Mouse (Mus musculus) forebrain, embryonic 15.5 days (tissue): ENCODE data around the gene Scn2a. TPM values are rescaled to one million over a fixed set of nuclear protein-coding genes. Genes with fewer than 3 reads are reported as not detected.

Experiments used
- ATAC-seq: fragments of 200-750 bp; cut with Nextera tagmentation; replicated peaks from 2 replicates; pipeline ENCODE4 v1.8.0; 2017; ENCODE audit warnings: mild to moderate bottlenecking, moderate TSS enrichment, moderate library complexity
- H3K27ac ChIP-seq: fragments of 300-500 bp; sonication (generic); replicated peaks from 2 replicates; pipeline ENCODE4 v1.5.1; 2015; ENCODE audit warnings: mild to moderate bottlenecking, inconsistent platforms
- H3K27me3 ChIP-seq: fragments of 300-500 bp; sonication (generic); 2 replicates; pipeline ENCODE4 v1.6.1; 2015; ENCODE audit warnings: inconsistent platforms
- H3K36me3 ChIP-seq: fragments of 300-500 bp; sonication (generic); 2 replicates; pipeline ENCODE4 v1.6.1; 2015; ENCODE audit warnings: mild to moderate bottlenecking, inconsistent platforms
- H3K4me1 ChIP-seq: fragments of 300-500 bp; sonication (generic); 2 replicates; pipeline ENCODE4 v1.6.1; 2015; ENCODE audit warnings: inconsistent platforms
- H3K4me2 ChIP-seq: fragments of 300-500 bp; sonication (generic); replicated peaks from 2 replicates; pipeline ENCODE4 v1.6.1; 2015; ENCODE audit warnings: mild to moderate bottlenecking, inconsistent platforms
- H3K4me3 ChIP-seq: fragments of 300-500 bp; sonication (generic); 2 replicates; pipeline ENCODE4 v1.5.1; 2015; ENCODE audit warnings: mild to moderate bottlenecking, inconsistent platforms
- H3K9ac ChIP-seq: fragments of 300-500 bp; sonication (generic); replicated peaks from 2 replicates; pipeline ENCODE4 v1.6.1; 2015; ENCODE audit warnings: mild to moderate bottlenecking, inconsistent platforms
- H3K9me3 ChIP-seq: fragments of 300-500 bp; sonication (generic); 2 replicates; pipeline ENCODE4 v1.6.1; 2016; ENCODE audit warnings: inconsistent platforms
- WGBS: fragments of 180-500 bp; shearing (Covaris S2); methylation state at CpG from one replicate; pipeline ENCODE4 v1.1.7; 2015; ENCODE audit warnings: mixed read lengths; 5-methylcytosine and 5-hydroxymethylcytosine counted together
- polyA plus RNA-seq: library from polyadenylated mRNA; unstranded; fragments of >200 nt; fragmentation: Nextera tagmentation; extraction: Ambion mirVana; gene quantifications from 2 replicates; pipeline ENCODE4 v1.2.1, GENCODE M21; 2015

Gene Scn2a
- polyA plus RNA-seq, result 25.2 and 29.9 TPM in 2 replicates

DNA sequence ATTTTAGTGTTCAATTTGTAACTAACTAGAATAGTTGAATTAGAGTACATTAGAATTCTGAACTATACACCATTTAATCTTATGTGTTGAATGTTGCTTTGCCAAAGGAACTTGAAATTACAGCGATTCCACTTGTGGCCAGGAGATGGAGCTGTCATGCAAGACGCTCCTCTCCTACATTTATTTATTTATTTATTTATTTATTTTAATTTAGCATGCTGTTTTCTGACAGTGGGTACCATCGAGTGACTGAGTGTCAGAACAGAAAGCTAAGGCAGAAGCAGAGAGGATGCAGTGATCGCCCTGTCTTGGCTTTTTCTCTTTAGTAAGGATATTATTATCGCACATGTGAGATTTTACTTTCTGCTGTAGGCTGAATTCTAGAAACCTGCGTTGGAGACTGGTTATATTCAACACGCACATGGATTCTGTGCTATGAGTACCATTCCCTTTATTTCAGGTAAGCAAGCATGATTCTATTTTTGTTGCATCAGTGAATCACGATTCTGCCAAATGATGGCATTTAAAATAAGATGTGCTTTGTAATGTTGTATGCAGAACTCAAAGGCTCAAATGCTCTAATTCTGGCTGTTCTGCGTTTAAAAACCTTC is at the start of gene Scn2a:
TSS of gene Scn2a (plus strand) at position 216 of the 611 bp plus-strand sequence.
- Histone ChIP-seq H3K36me3 (no peaks in the 10 kb centered on the region), H3K9ac (peak within 1 kb of the TSS; percentile 41), H3K4me3 (peak within 1 kb of the TSS; percentile 34), H3K27me3 (no peaks in the 10 kb centered on the region), H3K9me3 (no peaks in the 10 kb centered on the region), H3K4me1 (no peaks in the 10 kb centered on the region), H3K4me2 (peak within 1 kb of the TSS; percentile 23), H3K27ac (peak within 1 kb of the TSS; percentile 55)
- peak; percentile 72 for ATAC-seq
- WGBS, result 38% methylated on average over 9 of the region's 9 CpGs

DNA sequence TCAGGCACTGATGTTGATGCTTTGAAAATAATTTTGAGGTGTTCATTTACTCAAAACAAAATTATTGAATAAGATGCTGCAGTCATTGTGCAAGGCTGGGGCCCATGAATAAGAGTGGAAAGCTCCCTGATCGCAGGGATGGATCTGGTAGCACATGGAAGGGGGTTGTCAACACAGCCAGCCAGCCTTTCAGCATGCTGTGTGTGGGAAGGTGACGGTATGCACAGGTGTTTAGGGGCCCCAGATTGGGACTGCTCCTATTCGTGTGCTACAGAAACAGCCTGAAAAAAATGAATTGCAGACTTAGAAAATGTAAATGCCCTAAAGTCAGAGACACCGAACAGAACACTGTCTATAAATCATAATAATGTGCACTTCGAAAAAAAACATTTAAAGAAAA is 32.9 kb upstream of the Scn2a start:
- H3K4me3 ChIP-seq, result no peak overlapping the region
- no peaks in the 10 kb centered on the region for H3K27me3 ChIP-seq
- no peaks in the 10 kb centered on the region for H3K9me3 ChIP-seq
- no peaks in the 10 kb centered on the region for H3K36me3 ChIP-seq
- no peak for ATAC-seq
- no peak overlapping the region for H3K4me2 ChIP-seq
- H3K4me1 ChIP-seq, result no peaks in the 10 kb centered on the region
- no peak overlapping the region for H3K9ac ChIP-seq
- WGBS, result 87% methylated on average over 5 of the region's 5 CpGs
- H3K27ac ChIP-seq, result no peak overlapping the region

DNA sequence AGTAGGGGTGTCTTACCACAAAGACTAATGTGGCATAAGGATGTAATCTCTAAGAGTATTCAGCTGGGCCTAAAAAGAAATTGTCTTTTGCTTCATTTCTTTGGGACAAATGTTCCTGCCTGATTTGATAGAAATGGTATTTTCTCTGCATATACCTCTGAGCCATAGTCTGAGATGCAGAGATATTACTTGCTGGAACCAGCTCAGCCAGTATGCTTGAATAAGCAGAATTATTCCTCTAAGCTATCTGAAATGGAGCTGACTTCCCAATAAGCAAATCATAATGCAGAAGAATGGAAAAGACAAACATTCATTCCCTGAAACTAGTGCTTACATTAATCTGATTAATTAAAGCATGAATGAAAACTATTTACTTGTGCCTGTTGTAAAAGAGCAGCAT is 12.8 kb upstream of the Scn2a start:
- Histone ChIP-seq H3K9me3 (no peaks in the 10 kb centered on the region), H3K4me1 (no peaks in the 10 kb centered on the region), H3K36me3 (no peaks in the 10 kb centered on the region), H3K27ac (no peak overlapping the region), H3K4me2 (no peak overlapping the region), H3K9ac (no peak overlapping the region), H3K27me3 (no peaks in the 10 kb centered on the region), H3K4me3 (no peak overlapping the region)
- ATAC-seq, result no peak

DNA sequence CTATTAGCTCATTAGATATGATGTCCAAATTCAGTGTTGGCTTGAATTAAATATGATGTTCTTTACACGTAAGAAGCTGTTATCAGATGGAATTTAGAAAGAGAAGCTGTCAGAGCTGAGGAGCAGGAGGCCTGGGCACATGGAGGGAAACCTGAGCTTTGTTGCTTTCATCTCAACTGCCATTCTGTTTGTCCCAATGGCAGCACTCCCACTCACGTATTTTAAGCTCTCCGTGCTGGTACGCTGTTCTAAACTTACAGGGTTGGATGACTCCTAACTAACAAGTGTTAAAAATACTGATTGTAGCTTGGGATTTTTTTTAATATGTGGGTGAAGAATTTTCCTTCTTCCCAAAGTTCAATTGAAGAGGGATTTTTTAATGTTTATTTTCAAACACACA is 8.7 kb upstream of the Scn2a start:
- H3K27ac ChIP-seq, result no peak overlapping the region
- no peaks in the 10 kb centered on the region for H3K4me1 ChIP-seq
- ATAC-seq, result no peak
- no peak overlapping the region for H3K4me2 ChIP-seq
- no peak overlapping the region for H3K4me3 ChIP-seq
- H3K9ac ChIP-seq, result no peak overlapping the region
- H3K36me3 ChIP-seq, result no peaks in the 10 kb centered on the region
- H3K9me3 ChIP-seq, result no peaks in the 10 kb centered on the region
- 85% methylated on average over 4 of the region's 4 CpGs for WGBS
- H3K27me3 ChIP-seq, result no peaks in the 10 kb centered on the region

DNA sequence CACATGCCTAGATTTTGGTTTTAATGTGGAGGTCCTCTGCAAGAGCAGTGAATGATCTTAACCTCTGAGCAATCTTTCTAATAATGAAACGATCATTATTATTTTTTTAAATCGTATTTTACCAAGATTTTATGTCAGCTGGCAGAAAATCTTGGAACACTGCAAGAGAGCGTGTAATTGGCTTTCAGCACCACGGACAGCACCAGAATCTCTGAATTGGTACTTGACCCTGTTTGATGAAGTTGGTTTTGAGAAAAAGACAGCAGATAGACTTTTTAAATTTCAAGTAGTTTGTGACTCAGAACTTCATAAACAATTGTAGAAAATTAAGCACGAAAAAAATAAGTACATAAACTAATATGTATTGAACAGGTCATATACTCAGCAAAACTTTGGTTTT is 790 bp upstream of the Scn2a start:
- no peak for ATAC-seq

DNA sequence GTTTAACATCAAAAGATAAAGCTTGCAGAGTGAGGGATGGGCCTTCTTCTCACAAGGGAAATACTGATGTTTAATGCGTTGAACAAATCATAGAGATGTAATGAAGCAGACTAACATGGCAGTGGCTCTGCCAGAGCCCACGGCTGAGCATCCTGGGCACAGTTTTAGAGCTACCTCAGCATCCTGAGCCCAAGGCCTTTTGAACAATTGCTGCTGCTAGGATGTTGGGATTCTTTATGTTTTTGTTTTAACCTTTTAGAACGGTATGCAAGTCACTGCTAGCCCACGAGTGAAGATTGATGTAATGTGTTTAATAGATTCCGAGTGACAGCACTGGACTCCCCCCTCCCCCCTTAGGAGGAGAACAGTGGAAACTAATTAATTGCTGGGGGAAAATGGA is 683 bp downstream of the Scn2a start:
- Histone ChIP-seq H3K4me3 (peak overlapping the region; percentile 34), H3K4me1 (no peaks in the 10 kb centered on the region), H3K36me3 (no peaks in the 10 kb centered on the region), H3K27ac (peak overlapping the region; percentile 55), H3K27me3 (no peaks in the 10 kb centered on the region), H3K9ac (peak overlapping the region; percentile 41), H3K4me2 (peak overlapping the region; percentile 23), H3K9me3 (no peaks in the 10 kb centered on the region)
- 12% methylated on average over 5 of the region's 5 CpGs for WGBS
- peak; percentile 74 for ATAC-seq

More for the DNA sequence above, 790 bp upstream of the Scn2a start:
- WGBS, result 27% methylated on average over 5 of the region's 5 CpGs
- H3K9ac ChIP-seq, result no peak overlapping the region
- H3K4me3 ChIP-seq, result no peak overlapping the region
- H3K36me3 ChIP-seq, result no peaks in the 10 kb centered on the region
- H3K4me1 ChIP-seq, result no peaks in the 10 kb centered on the region
- H3K9me3 ChIP-seq, result no peaks in the 10 kb centered on the region
- no peaks in the 10 kb centered on the region for H3K27me3 ChIP-seq
- no peak overlapping the region for H3K27ac ChIP-seq
- no peak overlapping the region for H3K4me2 ChIP-seq

DNA sequence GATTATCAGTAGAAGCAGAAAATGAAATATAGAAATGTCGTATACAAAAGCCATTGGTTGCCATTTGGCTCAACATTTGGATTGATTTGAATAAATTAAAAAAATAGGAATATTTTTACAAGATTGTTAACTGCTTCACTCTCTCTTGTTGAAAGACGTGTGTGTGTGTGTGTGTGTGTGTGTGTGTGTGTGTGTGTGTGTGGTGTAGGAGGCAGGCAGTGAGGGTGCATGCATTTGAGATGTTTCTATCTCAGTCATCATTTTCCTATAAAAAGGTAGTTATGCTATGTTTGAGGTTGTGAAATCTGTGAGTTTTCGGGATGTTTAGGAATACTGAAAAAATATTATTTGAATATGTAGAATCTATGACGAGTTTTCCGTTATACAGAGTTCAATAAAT is 1.3 kb downstream of the Scn2a start:
- H3K9ac ChIP-seq, result no peak overlapping the region
- H3K27ac ChIP-seq, result no peak overlapping the region
- H3K36me3 ChIP-seq, result no peaks in the 10 kb centered on the region
- peak overlapping the region; percentile 34 for H3K4me3 ChIP-seq
- H3K4me1 ChIP-seq, result no peaks in the 10 kb centered on the region
- H3K4me2 ChIP-seq, result peak overlapping the region; percentile 23; the same call in 1 of the 2 replicates
- ATAC-seq, result 0 out of 2 replicates have a peak, but pooled peaks have one; percentile 35
- 64% methylated on average over 5 of the region's 5 CpGs for WGBS
- H3K27me3 ChIP-seq, result no peaks in the 10 kb centered on the region
- no peaks in the 10 kb centered on the region for H3K9me3 ChIP-seq

DNA sequence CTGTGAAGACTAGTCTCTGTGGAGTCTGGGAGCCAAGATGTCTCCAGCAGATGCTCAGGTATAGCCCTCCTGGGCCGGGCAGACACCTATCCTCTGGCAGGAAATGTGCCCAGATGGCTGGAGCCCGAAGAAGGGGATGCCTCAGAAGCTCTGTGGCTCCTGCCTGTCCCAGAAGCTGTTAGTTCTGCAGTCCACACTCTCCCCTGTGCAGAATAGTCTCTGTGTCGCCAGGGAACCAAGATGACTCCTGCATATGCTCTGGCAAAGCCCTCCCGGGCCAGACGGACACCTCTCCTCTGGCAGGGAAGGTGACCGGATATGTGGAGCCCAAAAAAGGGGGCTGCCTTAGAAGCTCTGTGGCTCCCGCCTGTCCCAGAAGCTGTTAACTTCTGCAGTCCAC is 32.1 kb downstream of the Scn2a start:
- Histone ChIP-seq H3K27ac (no peak overlapping the region), H3K4me1 (no peaks in the 10 kb centered on the region), H3K4me3 (no peak overlapping the region), H3K27me3 (no peaks in the 10 kb centered on the region), H3K36me3 (no peaks in the 10 kb centered on the region), H3K9ac (no peak overlapping the region), H3K4me2 (no peak overlapping the region), H3K9me3 (no peaks in the 10 kb centered on the region)
- WGBS, result 85% methylated on average over 7 of the region's 7 CpGs
- ATAC-seq, result no peak

DNA sequence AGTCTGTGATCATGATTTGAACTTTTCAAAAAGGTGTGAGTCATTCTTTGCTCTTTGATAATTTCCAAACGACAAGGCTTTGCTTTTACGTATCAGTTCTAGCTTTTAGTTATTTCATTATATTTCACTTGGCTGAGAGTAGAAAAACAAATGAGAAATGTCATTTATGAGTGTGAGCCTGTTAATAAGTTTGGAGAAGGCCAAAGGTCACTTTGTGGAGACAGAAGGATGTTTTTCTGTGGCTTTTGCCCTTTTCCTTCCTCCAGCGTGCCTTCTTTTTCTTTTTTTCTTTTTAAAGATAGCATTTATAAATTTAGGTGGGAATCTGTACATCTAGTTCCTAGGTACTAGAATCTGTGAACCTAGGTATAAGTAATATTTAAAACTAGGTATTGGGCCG is 36.5 kb downstream of the Scn2a start:
- Histone ChIP-seq H3K4me1 (no peaks in the 10 kb centered on the region), H3K9ac (no peak overlapping the region), H3K4me2 (no peak overlapping the region), H3K27me3 (no peaks in the 10 kb centered on the region), H3K9me3 (no peaks in the 10 kb centered on the region), H3K27ac (no peak overlapping the region), H3K4me3 (no peak overlapping the region), H3K36me3 (no peaks in the 10 kb centered on the region)
- ATAC-seq, result no peak
- 87% methylated on average over 4 of the region's 4 CpGs for WGBS

DNA sequence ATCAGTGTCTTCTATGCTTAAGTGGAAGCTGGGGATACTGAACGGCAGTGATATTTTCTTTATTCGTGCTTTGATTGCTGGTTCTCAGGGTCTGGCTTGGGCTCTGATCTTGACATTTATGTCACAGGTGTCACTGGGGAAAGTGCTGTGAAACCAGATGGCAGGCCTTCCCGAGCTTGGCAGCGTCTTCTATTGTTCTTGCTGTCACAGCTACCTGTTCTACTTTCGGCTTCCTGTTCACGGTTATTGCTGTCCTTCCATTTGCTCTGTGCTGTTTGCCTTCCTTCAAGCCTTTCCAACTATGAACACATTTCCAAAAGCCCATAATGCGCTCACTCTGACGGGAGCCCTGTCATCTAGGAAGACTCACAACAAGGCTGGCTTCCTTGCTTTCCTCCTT is 37.9 kb downstream of the Scn2a start:
- H3K4me1 ChIP-seq, result no peaks in the 10 kb centered on the region
- no peak overlapping the region for H3K9ac ChIP-seq
- ATAC-seq, result no peak
- no peak overlapping the region for H3K4me2 ChIP-seq
- H3K4me3 ChIP-seq, result no peak overlapping the region
- no peaks in the 10 kb centered on the region for H3K36me3 ChIP-seq
- no peaks in the 10 kb centered on the region for H3K9me3 ChIP-seq
- H3K27ac ChIP-seq, result no peak overlapping the region
- no peaks in the 10 kb centered on the region for H3K27me3 ChIP-seq
- WGBS, result 77% methylated on average over 8 of the region's 8 CpGs

DNA sequence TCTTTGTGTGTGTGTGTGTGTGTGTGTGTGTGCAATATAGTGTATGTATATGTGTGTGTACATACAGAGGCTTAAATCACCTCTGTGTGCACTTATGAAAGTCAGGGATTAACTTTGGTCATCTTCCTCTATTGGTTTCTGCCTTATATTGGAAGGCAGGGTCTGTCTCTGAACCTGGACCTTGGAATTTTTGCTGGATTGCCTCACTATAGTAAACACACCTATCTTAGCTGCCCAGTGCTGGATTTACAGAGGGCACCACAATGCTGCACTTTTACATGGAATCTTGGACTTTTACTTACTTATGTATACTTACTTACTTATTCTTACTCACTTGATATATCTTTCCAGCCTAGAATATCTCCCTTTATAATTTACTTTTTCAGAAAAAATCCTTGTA is 43.3 kb downstream of the Scn2a start:
- H3K4me2 ChIP-seq, result no peak overlapping the region
- H3K9me3 ChIP-seq, result no peaks in the 10 kb centered on the region
- no peak overlapping the region for H3K4me3 ChIP-seq
- H3K27ac ChIP-seq, result no peak overlapping the region
- ATAC-seq, result no peak
- H3K9ac ChIP-seq, result no peak overlapping the region
- peaks cover 3% of the 10 kb centered on the region; the same call in 1 of the 2 replicates for H3K4me1 ChIP-seq
- H3K27me3 ChIP-seq, result no peaks in the 10 kb centered on the region
- no peaks in the 10 kb centered on the region for H3K36me3 ChIP-seq

DNA sequence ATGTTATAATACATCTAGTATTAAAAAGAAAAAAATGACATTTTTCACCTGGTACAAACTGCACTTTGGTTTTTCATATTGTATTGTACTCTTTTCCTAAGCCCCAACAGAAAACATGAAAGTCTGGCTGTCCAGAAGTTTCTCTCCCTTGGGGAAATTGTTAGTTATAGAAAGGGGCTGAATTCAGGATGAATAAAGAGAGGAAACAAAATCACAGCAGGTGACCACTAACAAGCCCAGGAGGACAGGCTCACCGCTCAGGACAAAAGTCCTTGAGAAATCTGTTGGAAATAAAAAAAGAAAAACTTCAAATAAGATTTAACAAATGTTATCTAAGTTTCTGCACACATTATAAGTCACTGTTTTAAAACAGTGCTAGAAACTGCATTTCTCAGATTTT is 43.9 kb downstream of the Scn2a start:
- Histone ChIP-seq H3K4me1 (peaks cover 4% of the 10 kb centered on the region; the same call in 1 of the 2 replicates), H3K9me3 (no peaks in the 10 kb centered on the region), H3K4me2 (no peak overlapping the region), H3K36me3 (no peaks in the 10 kb centered on the region), H3K9ac (no peak overlapping the region), H3K27me3 (no peaks in the 10 kb centered on the region), H3K27ac (no peak overlapping the region), H3K4me3 (no peak overlapping the region)
- no peak for ATAC-seq
- WGBS, result 0% methylated on average over 1 of the region's 1 CpGs

DNA sequence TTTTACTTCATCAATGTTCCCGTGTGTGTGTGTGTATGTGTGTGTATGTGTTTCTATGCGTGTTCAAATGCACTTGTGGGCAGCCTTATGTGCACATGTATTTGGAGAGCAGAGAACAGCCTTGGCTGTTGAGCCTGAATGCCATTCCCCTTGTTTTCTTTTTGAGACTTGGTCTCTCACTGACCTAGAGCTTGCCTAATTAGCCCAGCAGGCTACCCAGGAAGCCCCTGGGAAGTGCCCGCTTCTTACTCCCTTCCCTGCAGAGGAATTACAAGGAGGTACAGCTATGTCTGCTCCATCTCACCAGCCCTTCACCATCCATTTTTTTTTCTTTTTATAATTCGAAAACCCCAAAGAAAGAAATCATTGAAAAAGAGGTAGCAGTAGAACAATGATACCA is 44.6 kb downstream of the Scn2a start:
- H3K4me3 ChIP-seq, result no peak overlapping the region
- H3K27ac ChIP-seq, result no peak overlapping the region
- 13% methylated on average over 4 of the region's 4 CpGs for WGBS
- H3K4me1 ChIP-seq, result peaks cover 9% of the 10 kb centered on the region; the same call in 1 of the 2 replicates
- no peak overlapping the region for H3K9ac ChIP-seq
- no peak for ATAC-seq
- H3K27me3 ChIP-seq, result no peaks in the 10 kb centered on the region
- H3K36me3 ChIP-seq, result no peaks in the 10 kb centered on the region
- H3K9me3 ChIP-seq, result no peaks in the 10 kb centered on the region
- no peak overlapping the region for H3K4me2 ChIP-seq
